Mouse (Mus musculus): ENCODE results near the gene Blvrb. TPM values are rescaled to one million over a fixed set of nuclear protein-coding genes. Genes with fewer than 3 reads are reported as not detected.

Blvrb gene
- total and polyA plus RNA-seq, 2 experiments from 2014 or later = 33.3 to 59.7 TPM

- ATAC-seq (ENCODE audit: insufficient read depth, low read depth) = no peak
- H3K9ac ChIP-seq (replicated peaks; ENCODE audit: low read depth, low read length) = no peak overlapping the region
- H3K4me1 ChIP-seq (ENCODE audit: control insufficient read depth, insufficient read depth) = peaks cover 1% of the 10 kb centered on the region
- DNase-seq (ENCODE audit: low spot score) = no peak
- 93% methylated on average over 2 of the region's 2 CpGs for WGBS
- no peaks in the 10 kb centered on the region for H3K36me3 ChIP-seq (replicated peaks; ENCODE audit: control insufficient read depth, insufficient read depth, low read length)
- no peaks in the 10 kb centered on the region for H3K9me3 ChIP-seq (replicated peaks; ENCODE audit: control insufficient read depth, low read length)
- no peak overlapping the region for H3K4me2 ChIP-seq (ENCODE audit: low read depth, low read length)
- H3K4me3 ChIP-seq (ENCODE audit: low read depth, low read length) = no peak overlapping the region
- H3K27me3 ChIP-seq (ENCODE audit: control insufficient read depth, insufficient read depth, low read length) = 0 out of 2 replicates have a peak, but pooled peaks cover 5% of the 10 kb centered on the region
- TF ChIP-seq EP300 (IDR thresholded peaks at IDR 0.05; ENCODE audit: low read depth) (no peak), CTCF (IDR thresholded peaks at IDR 0.05; ENCODE audit: low read depth) (no peak)
- no peak overlapping the region for H3K27ac ChIP-seq (ENCODE audit: low read depth)
Observed at GRCm38 (mm10) chr7:27451359-27451758, 3.6 kb downstream of the Blvrb start.

GRCm38 (mm10) chr7:27452206-27452770, 4.5 kb downstream of the Blvrb start:
- Histone ChIP-seq H3K9ac (replicated peaks; ENCODE audit: low read depth, low read length) (no peak overlapping the region), H3K9me3 (replicated peaks; ENCODE audit: control insufficient read depth, low read length) (no peaks in the 10 kb centered on the region), H3K27me3 (ENCODE audit: control insufficient read depth, insufficient read depth, low read length) (no peaks in the 10 kb centered on the region), H3K36me3 (replicated peaks; ENCODE audit: control insufficient read depth, insufficient read depth, low read length) (no peaks in the 10 kb centered on the region), H3K27ac (ENCODE audit: low read depth) (no peak overlapping the region), H3K4me2 (ENCODE audit: low read depth, low read length) (no peak overlapping the region), H3K4me1 (ENCODE audit: control insufficient read depth, insufficient read depth) (no peaks in the 10 kb centered on the region; the same call in 1 of the 2 replicates), H3K4me3 (ENCODE audit: low read depth, low read length) (no peak overlapping the region)
- no peak for ATAC-seq (ENCODE audit: insufficient read depth, low read depth)
- TF ChIP-seq EP300 (IDR thresholded peaks at IDR 0.05; ENCODE audit: low read depth) = no peak
- TF ChIP-seq CTCF (IDR thresholded peaks at IDR 0.05; ENCODE audit: low read depth) = no peak
- DNase-seq (ENCODE audit: low spot score) = no peak
- 62% methylated on average over 13 of the region's 13 CpGs for WGBS

- DNase-seq (ENCODE audit: low spot score) (no peak), ATAC-seq (ENCODE audit: insufficient read depth, low read depth) (no peak)
- Histone ChIP-seq H3K9ac (replicated peaks; ENCODE audit: low read depth, low read length) (no peak overlapping the region), H3K4me1 (ENCODE audit: control insufficient read depth, insufficient read depth) (no peaks in the 10 kb centered on the region), H3K36me3 (replicated peaks; ENCODE audit: control insufficient read depth, insufficient read depth, low read length) (no peaks in the 10 kb centered on the region), H3K4me3 (ENCODE audit: low read depth, low read length) (no peak overlapping the region), H3K27ac (ENCODE audit: low read depth) (no peak overlapping the region), H3K27me3 (ENCODE audit: control insufficient read depth, insufficient read depth, low read length) (no peaks in the 10 kb centered on the region), H3K4me2 (ENCODE audit: low read depth, low read length) (no peak overlapping the region), H3K9me3 (replicated peaks; ENCODE audit: control insufficient read depth, low read length) (no peaks in the 10 kb centered on the region)
- 57% methylated on average over 10 of the region's 10 CpGs for WGBS
- TF ChIP-seq CTCF (IDR thresholded peaks at IDR 0.05; ENCODE audit: low read depth) = no peak
- TF ChIP-seq EP300 (IDR thresholded peaks at IDR 0.05; ENCODE audit: low read depth) = no peak
Observed at GRCm38 (mm10) chr7:27454461-27455121, 6.8 kb downstream of the Blvrb start.

- DNase-seq (ENCODE audit: low spot score) (no peak), ATAC-seq (ENCODE audit: insufficient read depth, low read depth) (no peak)
- H3K36me3 ChIP-seq (replicated peaks; ENCODE audit: control insufficient read depth, insufficient read depth, low read length) = no peaks in the 10 kb centered on the region
- no peaks in the 10 kb centered on the region for H3K27me3 ChIP-seq (ENCODE audit: control insufficient read depth, insufficient read depth, low read length)
- no peak overlapping the region for H3K27ac ChIP-seq (ENCODE audit: low read depth)
- TF ChIP-seq EP300 (IDR thresholded peaks at IDR 0.05; ENCODE audit: low read depth) (no peak), CTCF (IDR thresholded peaks at IDR 0.05; ENCODE audit: low read depth) (no peak)
- H3K9ac ChIP-seq (replicated peaks; ENCODE audit: low read depth, low read length) = no peak overlapping the region
- no peak overlapping the region for H3K4me2 ChIP-seq (ENCODE audit: low read depth, low read length)
- no peaks in the 10 kb centered on the region for H3K4me1 ChIP-seq (ENCODE audit: control insufficient read depth, insufficient read depth)
- 88% methylated on average over 3 of the region's 3 CpGs for WGBS
- no peaks in the 10 kb centered on the region for H3K9me3 ChIP-seq (replicated peaks; ENCODE audit: control insufficient read depth, low read length)
- H3K4me3 ChIP-seq (ENCODE audit: low read depth, low read length) = no peak overlapping the region
Observed at GRCm38 (mm10) chr7:27455273-27455672, 7.5 kb downstream of the Blvrb start.

GRCm38 (mm10) chr7:27458614-27459013, 10.8 kb downstream of the Blvrb start:
- no peaks in the 10 kb centered on the region for H3K36me3 ChIP-seq (replicated peaks; ENCODE audit: control insufficient read depth, insufficient read depth, low read length)
- 78% methylated on average over 4 of the region's 4 CpGs for WGBS
- ATAC-seq (ENCODE audit: insufficient read depth, low read depth) = no peak
- TF ChIP-seq EP300 (IDR thresholded peaks at IDR 0.05; ENCODE audit: low read depth) (no peak), CTCF (IDR thresholded peaks at IDR 0.05; ENCODE audit: low read depth) (no peak)
- H3K4me3 ChIP-seq (ENCODE audit: low read depth, low read length) = no peak overlapping the region
- H3K27ac ChIP-seq (ENCODE audit: low read depth) = no peak overlapping the region
- no peak overlapping the region for H3K9ac ChIP-seq (replicated peaks; ENCODE audit: low read depth, low read length)
- no peaks in the 10 kb centered on the region for H3K27me3 ChIP-seq (ENCODE audit: control insufficient read depth, insufficient read depth, low read length)
- no peaks in the 10 kb centered on the region for H3K9me3 ChIP-seq (replicated peaks; ENCODE audit: control insufficient read depth, low read length)
- H3K4me1 ChIP-seq (ENCODE audit: control insufficient read depth, insufficient read depth) = no peaks in the 10 kb centered on the region
- DNase-seq (ENCODE audit: low spot score) = no peak
- no peak overlapping the region for H3K4me2 ChIP-seq (ENCODE audit: low read depth, low read length)
